Mouse (Mus musculus) kidney, postnatal 4 days (tissue): ENCODE results near the gene Mcoln2.

Experiments
- DNase-seq, 2 experiments: peaks; one replicate each; pipeline ENCODE4 v3.0.0; 2021; ENCODE audit warnings: mixed read lengths in 2 of 2

Gene Mcoln2

GRCm38 (mm10) chr3:146228559-146229310 lies 79.1 kb downstream of the Mcoln2 start:
- no peak for DNase-seq

- no peak for DNase-seq
These were observed 83.1 kb downstream of the Mcoln2 start for GRCm38 (mm10) chr3:146232708-146233107.

- DNase-seq = no peak
These were observed 84.1 kb downstream of the Mcoln2 start for GRCm38 (mm10) chr3:146233741-146234140.

- no peak for DNase-seq
These were observed 84.9 kb downstream of the Mcoln2 start for GRCm38 (mm10) chr3:146234530-146234929.

GRCm38 (mm10) chr3:146236280-146236679 lies 86.6 kb downstream of the Mcoln2 start:
- DNase-seq = no peak

- peak; percentile 9 to 45 for DNase-seq
These were observed 88.0 kb downstream of the Mcoln2 start for GRCm38 (mm10) chr3:146237676-146238075.

GRCm38 (mm10) chr3:146244630-146245029 lies 95.0 kb downstream of the Mcoln2 start:
- DNase-seq = no peak
